Mouse (Mus musculus) liver, embryonic 12.5 days (tissue): ENCODE measurements around the gene Cabp2. TPM values are rescaled to one million over a fixed set of nuclear protein-coding genes. Genes with fewer than 3 reads are reported as not detected.

Experiments
- ATAC-seq: fragments of 200-750 bp; cut with Nextera tagmentation; 2 replicates; pipeline ENCODE4 v1.8.0; 2017; ENCODE audit warnings: moderate number of reproducible peaks, mild to moderate bottlenecking, moderate library complexity
- H3K27ac ChIP-seq: fragments of 300-500 bp; sonication (generic); 2 replicates; pipeline ENCODE4 v1.5.1; 2016; ENCODE audit warnings: mild to moderate bottlenecking
- H3K27me3 ChIP-seq: fragments of 300-500 bp; sonication (generic); replicated peaks from 2 replicates; pipeline ENCODE4 v1.6.1; 2016; ENCODE audit warnings: mild to moderate bottlenecking, moderate library complexity
- H3K36me3 ChIP-seq: fragments of 300-500 bp; sonication (generic); 2 replicates; pipeline ENCODE4 v1.6.1; 2016; ENCODE audit warnings: mild to moderate bottlenecking, moderate library complexity
- H3K4me1 ChIP-seq: fragments of 300-500 bp; sonication (generic); 2 replicates; pipeline ENCODE4 v1.6.1; 2016
- H3K4me2 ChIP-seq: fragments of 300-500 bp; sonication (generic); 2 replicates; pipeline ENCODE4 v1.6.1; 2016; ENCODE audit warnings: mild to moderate bottlenecking, moderate library complexity
- H3K4me3 ChIP-seq: fragments of 300-500 bp; sonication (generic); 2 replicates; pipeline ENCODE4 v1.5.1; 2016; ENCODE audit warnings: mild to moderate bottlenecking, moderate library complexity
- H3K9ac ChIP-seq: fragments of 300-500 bp; sonication (generic); 2 replicates; pipeline ENCODE4 v1.6.1; 2016; ENCODE audit warnings: mild to moderate bottlenecking, moderate library complexity
- H3K9me3 ChIP-seq: fragments of 300-500 bp; sonication (generic); replicated peaks from 2 replicates; pipeline ENCODE4 v1.6.1; 2016; ENCODE audit warnings: mild to moderate bottlenecking, moderate library complexity
- WGBS: fragments of 180-500 bp; shearing (Covaris S2); methylation state at CpG from one replicate; pipeline ENCODE4 v1.1.7; 2016; ENCODE audit not compliant: insufficient replicate concordance; 5-methylcytosine and 5-hydroxymethylcytosine counted together
- polyA plus RNA-seq: library from polyadenylated mRNA; unstranded; fragments of >200 nt; fragmentation: Nextera tagmentation; extraction: Ambion mirVana; gene quantifications from 2 replicates; pipeline ENCODE4 v1.2.1, GENCODE M21; 2016

The Cabp2 gene
- polyA plus RNA-seq, 1 experiment from 2014 or later = 0.37 TPM

- Histone ChIP-seq H3K9ac (no peak overlapping the region), H3K27me3 (peaks cover 16% of the 10 kb centered on the region; the same call in 1 of the 2 replicates), H3K27ac (peak overlapping the region; percentile 62), H3K4me1 (peaks cover 26% of the 10 kb centered on the region), H3K36me3 (no peaks in the 10 kb centered on the region), H3K9me3 (no peaks in the 10 kb centered on the region), H3K4me2 (no peak overlapping the region), H3K4me3 (no peak overlapping the region)
- 58% methylated on average over 15 of the region's 15 CpGs for WGBS
- ATAC-seq = no peak
Observed at GRCm38 (mm10) chr19:4068717-4069410, 12.5 kb upstream of the Cabp2 start.

- H3K36me3 ChIP-seq = no peaks in the 10 kb centered on the region
- H3K4me2 ChIP-seq = no peak overlapping the region
- H3K4me1 ChIP-seq = peaks cover 25% of the 10 kb centered on the region
- ATAC-seq = no peak
- peak overlapping the region; percentile 68 for H3K27ac ChIP-seq
- WGBS = 54% methylated on average over 15 of the region's 15 CpGs
- no peak overlapping the region for H3K9ac ChIP-seq
- H3K27me3 ChIP-seq = peaks cover 16% of the 10 kb centered on the region; the same call in 1 of the 2 replicates
- H3K9me3 ChIP-seq = no peaks in the 10 kb centered on the region
- H3K4me3 ChIP-seq = no peak overlapping the region
Observed at GRCm38 (mm10) chr19:4070311-4070710, 11.1 kb upstream of the Cabp2 start.

DNA sequence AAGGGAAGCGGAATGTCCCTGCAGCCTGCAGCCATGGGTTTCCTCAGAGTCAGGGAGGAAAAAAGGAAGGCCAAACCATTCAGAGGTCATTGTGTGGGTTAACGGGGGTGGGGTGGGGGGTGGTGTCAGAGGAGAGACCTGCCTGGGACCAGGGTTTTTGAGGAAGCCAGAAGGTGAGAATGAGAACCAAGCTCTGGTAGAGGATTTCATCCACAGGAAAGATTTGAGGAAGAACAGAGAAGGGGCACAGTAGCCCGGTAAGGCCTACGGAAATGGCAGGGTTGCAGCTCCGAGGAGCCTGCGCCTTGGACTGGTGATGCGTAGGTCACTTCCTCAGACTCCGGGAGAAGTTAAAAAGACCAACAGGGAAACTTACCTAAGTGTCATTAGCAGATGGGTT is 10.6 kb upstream of the Cabp2 start:
- no peak overlapping the region for H3K4me3 ChIP-seq
- no peaks in the 10 kb centered on the region for H3K36me3 ChIP-seq
- H3K27ac ChIP-seq = peak overlapping the region; percentile 68
- H3K4me2 ChIP-seq = no peak overlapping the region
- ATAC-seq = no peak
- H3K9me3 ChIP-seq = no peaks in the 10 kb centered on the region
- H3K27me3 ChIP-seq = peaks cover 16% of the 10 kb centered on the region; the same call in 1 of the 2 replicates
- 40% methylated on average over 8 of the region's 8 CpGs for WGBS
- no peak overlapping the region for H3K9ac ChIP-seq
- H3K4me1 ChIP-seq = peaks cover 25% of the 10 kb centered on the region

DNA sequence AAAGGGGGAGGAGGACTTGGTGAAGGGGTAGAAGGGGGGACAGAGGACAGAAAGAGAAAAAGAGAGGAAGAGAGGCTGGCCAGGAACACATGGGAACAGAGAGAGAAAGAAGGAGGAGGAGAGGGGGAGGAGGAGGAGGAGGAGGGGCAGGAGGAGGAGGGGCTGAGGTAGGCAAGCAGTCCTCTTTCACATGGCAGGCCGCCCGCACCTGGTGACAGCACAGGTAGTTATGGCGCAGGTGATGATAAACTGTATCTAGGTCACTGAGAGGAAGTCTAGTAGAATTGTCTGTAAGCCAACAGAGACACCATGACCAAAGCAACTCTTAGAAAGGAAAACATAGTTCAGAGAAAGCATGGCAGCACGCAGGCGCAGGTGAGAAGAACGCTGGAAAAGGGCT is 10.0 kb upstream of the Cabp2 start:
- Histone ChIP-seq H3K27ac (peak overlapping the region; percentile 68; the same call in 1 of the 2 replicates), H3K4me3 (no peak overlapping the region)
- WGBS = 88% methylated on average over 6 of the region's 6 CpGs

GRCm38 (mm10) chr19:4072706-4073424 is 8.5 kb upstream of the Cabp2 start:
- Histone ChIP-seq H3K9me3 (no peaks in the 10 kb centered on the region), H3K4me2 (no peak overlapping the region), H3K4me3 (no peak overlapping the region), H3K9ac (no peak overlapping the region), H3K27me3 (peaks cover 12% of the 10 kb centered on the region; the same call in 1 of the 2 replicates), H3K27ac (no peak overlapping the region), H3K4me1 (peaks cover 22% of the 10 kb centered on the region), H3K36me3 (no peaks in the 10 kb centered on the region)
- ATAC-seq = no peak
- WGBS = 68% methylated on average over 6 of the region's 6 CpGs

More for the DNA sequence above, 10.0 kb upstream of the Cabp2 start:
- Histone ChIP-seq H3K36me3 (no peaks in the 10 kb centered on the region), H3K4me1 (peaks cover 25% of the 10 kb centered on the region), H3K27me3 (peaks cover 16% of the 10 kb centered on the region; the same call in 1 of the 2 replicates), H3K9me3 (no peaks in the 10 kb centered on the region), H3K4me2 (no peak overlapping the region), H3K9ac (no peak overlapping the region)
- no peak for ATAC-seq

DNA sequence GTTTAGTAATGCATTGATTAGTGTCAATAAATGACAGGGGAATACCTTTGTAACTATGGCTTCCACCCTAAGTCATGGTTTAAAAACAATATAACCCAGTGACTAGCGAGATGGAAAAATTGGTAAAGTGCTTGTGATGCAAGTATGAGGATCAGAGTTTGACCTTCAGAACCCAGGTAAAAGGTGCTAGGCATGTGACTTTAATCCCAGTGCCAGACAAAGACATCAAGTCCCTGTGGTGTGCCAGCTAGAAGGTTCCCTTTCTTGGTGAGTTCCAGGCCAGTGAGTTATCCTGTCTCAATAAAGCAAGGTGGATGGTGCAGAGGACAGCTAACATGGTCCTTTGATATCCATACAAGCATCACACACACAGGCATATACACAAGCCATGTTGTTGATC is 5.8 kb upstream of the Cabp2 start:
- no peak overlapping the region for H3K9ac ChIP-seq
- no peaks in the 10 kb centered on the region for H3K9me3 ChIP-seq
- no peak overlapping the region for H3K4me3 ChIP-seq
- H3K4me2 ChIP-seq = no peak overlapping the region
- ATAC-seq = no peak
- no peak overlapping the region for H3K27ac ChIP-seq
- peaks cover 39% of the 10 kb centered on the region for H3K4me1 ChIP-seq
- 74% methylated on average over 1 of the region's 1 CpGs for WGBS
- H3K36me3 ChIP-seq = no peaks in the 10 kb centered on the region
- H3K27me3 ChIP-seq = peaks cover 6% of the 10 kb centered on the region; the same call in 1 of the 2 replicates

- peaks cover 40% of the 10 kb centered on the region for H3K4me1 ChIP-seq
- H3K4me2 ChIP-seq = no peak overlapping the region
- H3K27ac ChIP-seq = no peak overlapping the region
- 57% methylated on average over 1 of the region's 1 CpGs for WGBS
- ATAC-seq = no peak
- H3K9ac ChIP-seq = no peak overlapping the region
- peaks cover 26% of the 10 kb centered on the region for H3K27me3 ChIP-seq
- H3K9me3 ChIP-seq = no peaks in the 10 kb centered on the region
- no peak overlapping the region for H3K4me3 ChIP-seq
- no peaks in the 10 kb centered on the region for H3K36me3 ChIP-seq
Observed at GRCm38 (mm10) chr19:4079594-4079993, 1.8 kb upstream of the Cabp2 start.

DNA sequence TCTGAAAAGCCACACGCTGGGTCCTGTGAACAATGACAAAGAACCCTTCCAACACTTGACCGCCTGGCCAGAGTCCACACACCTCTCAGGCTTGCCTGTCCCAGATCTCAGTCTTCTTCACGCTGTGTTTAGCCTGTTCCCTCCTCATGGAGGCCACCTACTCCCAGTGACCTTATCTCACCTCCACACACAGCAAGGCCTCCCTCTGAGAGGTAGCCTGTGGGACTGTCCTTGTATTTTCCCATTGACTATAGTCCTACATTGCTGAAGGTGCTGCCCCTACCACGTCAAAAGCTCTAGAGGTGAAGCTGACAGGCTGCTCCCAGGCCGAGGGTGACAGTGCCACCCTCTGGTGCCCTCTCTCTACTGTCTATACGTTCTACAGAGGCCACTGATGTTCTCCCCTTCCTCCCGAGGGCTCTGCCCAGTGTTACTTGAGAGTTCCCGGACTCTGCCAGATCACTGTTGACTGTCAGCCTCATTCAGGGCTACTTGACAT is 818 bp upstream of the Cabp2 start:
- ATAC-seq = peak; percentile 93
- H3K4me1 ChIP-seq = peaks cover 40% of the 10 kb centered on the region

GRCm38 (mm10) chr19:4082219-4082965 is 1.0 kb downstream of the Cabp2 start:
- no peak overlapping the region for H3K4me3 ChIP-seq
- H3K27me3 ChIP-seq = peaks cover 49% of the 10 kb centered on the region
- H3K4me2 ChIP-seq = no peak overlapping the region
- H3K9me3 ChIP-seq = no peaks in the 10 kb centered on the region
- H3K36me3 ChIP-seq = no peaks in the 10 kb centered on the region
- ATAC-seq = no peak
- peaks cover 40% of the 10 kb centered on the region for H3K4me1 ChIP-seq
- 72% methylated on average over 11 of the region's 11 CpGs for WGBS
- H3K9ac ChIP-seq = no peak overlapping the region
- no peak overlapping the region for H3K27ac ChIP-seq

More for the DNA sequence above, 818 bp upstream of the Cabp2 start:
- peak overlapping the region; percentile 73 for H3K27ac ChIP-seq
- WGBS = 38% methylated on average over 8 of the region's 8 CpGs
- H3K9me3 ChIP-seq = no peaks in the 10 kb centered on the region
- peak overlapping the region; percentile 51 for H3K4me2 ChIP-seq
- H3K27me3 ChIP-seq = peaks cover 32% of the 10 kb centered on the region
- H3K36me3 ChIP-seq = no peaks in the 10 kb centered on the region
- no peak overlapping the region for H3K4me3 ChIP-seq
- H3K9ac ChIP-seq = peak overlapping the region; percentile 53

GRCm38 (mm10) chr19:4083316-4083715 is 1.9 kb downstream of the Cabp2 start:
- ATAC-seq = no peak
- H3K4me1 ChIP-seq = peaks cover 38% of the 10 kb centered on the region
- 68% methylated on average over 7 of the region's 7 CpGs for WGBS

GRCm38 (mm10) chr19:4083826-4084225 is 2.4 kb downstream of the Cabp2 start:
- ATAC-seq = no peak
- peaks cover 58% of the 10 kb centered on the region for H3K27me3 ChIP-seq
- no peaks in the 10 kb centered on the region for H3K9me3 ChIP-seq
- H3K4me2 ChIP-seq = no peak overlapping the region
- H3K27ac ChIP-seq = no peak overlapping the region
- 0 out of 2 replicates have a peak overlapping the region, but pooled peaks have one; percentile 7 for H3K9ac ChIP-seq
- no peak overlapping the region for H3K4me3 ChIP-seq
- WGBS = 41% methylated on average over 8 of the region's 8 CpGs
- H3K4me1 ChIP-seq = peaks cover 41% of the 10 kb centered on the region
- H3K36me3 ChIP-seq = no peaks in the 10 kb centered on the region

More at GRCm38 (mm10) chr19:4083316-4083715, 1.9 kb downstream of the Cabp2 start:
- no peaks in the 10 kb centered on the region for H3K36me3 ChIP-seq
- no peak overlapping the region for H3K9ac ChIP-seq
- no peak overlapping the region for H3K27ac ChIP-seq
- no peaks in the 10 kb centered on the region for H3K9me3 ChIP-seq
- no peak overlapping the region for H3K4me2 ChIP-seq
- no peak overlapping the region for H3K4me3 ChIP-seq
- peaks cover 52% of the 10 kb centered on the region for H3K27me3 ChIP-seq
